Mouse (Mus musculus) frontal cortex, postnatal 14 days (tissue): ENCODE results near the gene Iqschfp.
A peak's percentile ranks its signal among the peaks of the same experiment; 100 is the strongest.

ENCODE experiments used
- DNase-seq, 2 experiments: peaks; one replicate each; pipeline ENCODE4 v3.0.0; 2022; ENCODE audit warnings: low spot score in 2 of 2

Gene Iqschfp

DNA sequence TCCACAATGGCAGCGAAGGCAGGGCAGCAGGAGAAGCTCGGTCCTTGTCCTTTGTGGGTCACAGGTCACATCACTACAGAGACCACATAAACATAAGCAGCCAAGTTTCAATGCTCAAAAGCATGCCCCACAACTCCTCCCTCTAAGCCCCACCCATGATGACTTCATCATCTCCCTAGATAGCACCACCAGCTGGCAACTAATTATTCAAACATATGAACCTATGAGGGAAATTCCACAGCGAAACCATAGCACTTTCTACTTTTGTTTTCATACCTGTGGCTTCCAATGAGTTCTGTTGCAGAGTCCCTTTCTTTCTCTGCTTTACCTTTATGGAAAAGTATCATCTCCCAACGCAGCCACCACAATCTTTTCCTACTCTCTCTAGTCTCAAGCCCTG, 443.5 kb downstream of the Iqschfp start:
- DNase-seq, result no peak

DNA sequence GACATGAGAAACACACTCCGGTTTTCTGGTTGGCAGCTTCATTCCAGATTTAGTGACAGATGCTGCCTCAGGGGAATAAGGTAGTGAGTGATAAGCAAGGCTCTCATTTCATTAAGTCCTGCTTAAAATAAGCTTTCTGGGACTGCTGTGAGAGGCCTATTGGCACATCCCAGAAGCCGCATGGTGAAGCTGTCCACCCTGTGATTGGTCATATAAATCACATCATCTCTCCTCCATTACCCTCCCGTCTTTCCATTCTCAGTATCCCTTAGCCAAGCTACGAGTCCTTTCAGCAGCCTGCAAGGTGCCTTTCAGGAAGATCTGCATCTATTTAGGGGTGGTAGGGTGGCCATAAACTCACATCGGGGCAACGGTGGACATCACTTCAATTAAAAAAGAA, 458.6 kb downstream of the Iqschfp start:
- no peak for DNase-seq

DNA sequence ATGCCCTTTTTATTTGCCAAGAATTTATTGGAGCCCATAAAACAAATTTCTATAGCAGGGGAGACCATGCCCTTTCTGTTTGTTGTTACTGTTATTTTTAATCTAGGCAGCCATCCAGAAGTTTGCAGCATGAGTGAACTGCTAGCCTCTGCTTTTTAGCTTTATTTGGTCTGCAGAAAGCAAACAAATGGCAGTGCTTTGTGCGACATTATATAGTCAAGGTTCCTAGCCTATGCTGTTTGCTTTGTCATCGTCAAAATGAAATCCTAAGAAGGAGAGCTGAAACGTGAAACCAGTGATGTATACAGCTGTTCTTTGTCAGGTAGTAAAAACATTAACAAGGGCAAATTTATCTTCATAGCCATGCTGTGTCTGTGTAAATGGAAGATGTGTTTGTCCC, 459.4 kb downstream of the Iqschfp start:
- DNase-seq, result no peak

- DNase-seq, result no peak
Observed at GRCm38 (mm10) chr3:68352961-68353360, 460.9 kb downstream of the Iqschfp start.

DNA sequence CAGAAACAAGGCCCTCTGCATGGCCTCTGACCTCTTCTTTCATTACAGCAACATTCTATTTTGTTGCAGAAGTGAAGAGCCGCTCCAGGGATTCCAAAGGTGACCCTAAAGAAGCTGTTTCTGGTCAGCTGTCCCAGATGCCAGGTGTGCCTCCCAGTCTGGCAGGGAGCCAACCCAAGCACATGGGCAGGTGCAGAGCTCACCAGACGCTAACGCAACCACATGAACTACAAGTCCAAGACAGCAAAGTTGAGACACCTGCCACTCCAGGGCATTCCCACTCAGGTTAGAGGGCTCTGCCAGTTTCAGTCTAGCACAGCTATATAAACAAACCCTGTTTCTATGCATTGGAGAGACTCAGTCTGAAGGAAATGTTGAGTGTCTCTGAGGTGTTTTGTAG, 461.5 kb downstream of the Iqschfp start:
- DNase-seq, result no peak

GRCm38 (mm10) chr3:68356516-68356915, 464.5 kb downstream of the Iqschfp start:
- DNase-seq, result no peak

DNA sequence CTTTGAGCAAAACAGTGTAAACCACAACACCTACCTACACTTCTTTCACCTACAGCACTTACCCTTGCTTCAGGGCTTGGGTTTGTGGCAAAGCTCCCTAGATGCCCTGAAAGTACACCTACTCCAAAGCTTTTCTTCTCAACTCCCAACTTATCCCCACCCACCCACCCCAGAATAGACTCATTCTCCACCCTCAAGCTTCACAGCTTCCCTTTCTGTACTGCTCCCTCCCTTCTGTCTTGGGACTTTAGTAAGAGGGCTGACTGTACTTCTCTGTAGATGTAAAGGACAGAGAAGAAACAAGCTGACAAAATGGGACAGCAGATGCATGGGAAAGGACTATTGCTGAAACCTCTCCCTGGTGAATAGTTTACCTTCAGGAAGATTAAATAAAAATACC, 476.0 kb downstream of the Iqschfp start:
- no peak for DNase-seq

GRCm38 (mm10) chr3:68372925-68373324, 480.9 kb downstream of the Iqschfp start:
- no peak for DNase-seq

DNA sequence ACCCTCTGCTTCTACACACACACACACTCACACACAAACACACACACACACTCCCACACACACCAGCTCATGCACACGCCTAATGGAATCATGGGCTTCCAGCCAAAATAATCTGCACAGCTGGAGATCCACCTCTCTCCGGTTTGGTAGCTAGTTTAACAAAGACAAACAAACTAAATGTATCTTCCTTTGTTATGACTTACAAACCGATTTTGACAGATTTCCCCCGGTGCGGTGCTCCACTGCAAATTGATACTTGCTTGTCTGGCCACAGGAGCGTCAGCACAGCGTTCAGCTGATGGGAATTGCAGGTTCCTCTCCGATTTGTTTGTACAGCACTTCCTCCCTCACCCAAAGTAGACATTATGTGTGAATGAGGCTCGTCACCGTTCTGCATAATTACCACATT, 483.1 kb downstream of the Iqschfp start:
- DNase-seq, result no peak

DNA sequence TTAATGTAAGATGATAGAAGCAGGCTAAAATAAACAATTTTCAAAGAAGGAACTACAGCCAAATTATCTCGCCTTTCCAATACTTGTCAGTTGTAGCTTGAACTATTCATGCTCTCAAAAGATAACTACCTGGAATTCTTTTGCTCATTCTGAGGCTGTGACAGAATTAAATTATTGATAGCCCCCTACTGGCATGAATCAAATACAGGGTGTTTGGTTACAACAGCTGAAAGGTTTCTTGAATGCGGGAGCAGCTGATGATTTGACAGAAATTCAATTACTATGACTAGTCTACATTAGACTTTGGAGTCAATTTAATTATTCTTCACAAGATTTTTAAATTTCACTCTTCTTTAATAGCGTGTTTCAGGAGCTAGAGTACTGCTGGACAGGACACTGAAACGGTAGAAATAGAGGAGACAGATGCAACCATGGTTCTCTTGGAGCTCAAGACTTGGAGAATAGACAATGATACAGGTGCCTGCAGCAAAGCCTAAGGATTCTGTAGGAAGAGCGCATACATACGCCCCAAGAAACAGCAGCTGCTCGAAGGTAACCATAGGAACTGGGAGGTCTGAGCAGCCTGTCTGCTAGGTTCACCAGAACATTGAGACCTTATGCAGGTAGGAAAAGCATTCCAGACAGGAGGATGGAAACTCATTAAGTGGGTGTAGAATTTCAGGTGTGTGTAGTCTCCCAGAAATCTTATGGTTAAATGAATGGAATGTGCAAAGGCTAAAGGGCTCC, 485.6 kb downstream of the Iqschfp start:
- no peak for DNase-seq

GRCm38 (mm10) chr3:68378799-68379198, 486.8 kb downstream of the Iqschfp start:
- DNase-seq, result no peak

GRCm38 (mm10) chr3:68379242-68379641, 487.2 kb downstream of the Iqschfp start:
- DNase-seq, result no peak

- no peak for DNase-seq
Observed at GRCm38 (mm10) chr3:68383672-68384071, 491.6 kb downstream of the Iqschfp start.

DNA sequence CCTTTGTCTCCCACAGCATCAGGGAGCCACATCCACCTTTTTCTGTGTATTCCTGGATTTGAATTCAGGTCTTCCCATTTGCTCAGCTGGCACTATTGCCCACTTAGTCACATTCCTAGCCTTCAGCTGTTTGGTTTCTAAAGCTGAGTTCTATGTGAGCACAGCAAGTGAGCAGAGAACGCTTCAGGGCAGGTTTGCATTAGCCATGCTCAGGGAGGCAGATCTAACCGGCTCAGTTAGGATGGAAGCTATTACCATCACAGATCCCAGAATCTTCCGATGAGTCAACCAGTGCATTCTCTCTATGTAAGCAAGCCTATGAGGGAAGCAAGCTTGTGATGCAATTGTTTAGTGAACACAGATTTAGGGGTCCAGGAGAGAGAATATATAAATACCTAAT, 493.5 kb downstream of the Iqschfp start:
- DNase-seq, result no peak

- no peak for DNase-seq
Observed at GRCm38 (mm10) chr3:68388023-68388422, 496.0 kb downstream of the Iqschfp start.

DNA sequence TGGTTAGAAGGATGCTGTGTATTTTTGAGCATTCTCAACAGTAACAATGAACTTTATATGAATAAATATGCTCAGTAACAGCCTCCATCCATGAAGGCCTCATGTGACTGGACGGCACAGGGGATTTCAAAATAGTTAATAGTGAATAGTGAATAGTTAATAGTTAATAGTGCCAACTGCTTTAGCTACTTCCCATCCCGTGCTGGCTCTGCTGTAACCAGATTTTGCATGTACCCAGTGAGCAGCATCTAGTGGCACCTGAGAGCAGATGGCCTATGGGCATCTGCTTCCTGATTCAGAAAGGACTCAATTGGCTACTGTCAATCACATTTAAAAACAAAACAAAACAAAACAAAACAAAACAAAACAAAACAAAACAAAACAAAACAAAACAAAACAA, 501.5 kb downstream of the Iqschfp start:
- DNase-seq, result no peak

- no peak for DNase-seq
Observed at GRCm38 (mm10) chr3:68398691-68399090, 506.7 kb downstream of the Iqschfp start.

GRCm38 (mm10) chr3:68400121-68400520, 508.1 kb downstream of the Iqschfp start:
- no peak for DNase-seq

GRCm38 (mm10) chr3:68403343-68403742, 511.3 kb downstream of the Iqschfp start:
- no peak for DNase-seq

- peak in 1 of 2 experiments; percentile 7 for DNase-seq
Observed at GRCm38 (mm10) chr3:68403783-68404217, 511.8 kb downstream of the Iqschfp start.

- DNase-seq, result no peak
Observed at GRCm38 (mm10) chr3:68405724-68406123, 513.7 kb downstream of the Iqschfp start.

- DNase-seq, result no peak
Observed at GRCm38 (mm10) chr3:68412262-68412661, 520.2 kb downstream of the Iqschfp start.

- DNase-seq, result no peak
Observed at GRCm38 (mm10) chr3:68419792-68420191, 527.8 kb downstream of the Iqschfp start.

DNA sequence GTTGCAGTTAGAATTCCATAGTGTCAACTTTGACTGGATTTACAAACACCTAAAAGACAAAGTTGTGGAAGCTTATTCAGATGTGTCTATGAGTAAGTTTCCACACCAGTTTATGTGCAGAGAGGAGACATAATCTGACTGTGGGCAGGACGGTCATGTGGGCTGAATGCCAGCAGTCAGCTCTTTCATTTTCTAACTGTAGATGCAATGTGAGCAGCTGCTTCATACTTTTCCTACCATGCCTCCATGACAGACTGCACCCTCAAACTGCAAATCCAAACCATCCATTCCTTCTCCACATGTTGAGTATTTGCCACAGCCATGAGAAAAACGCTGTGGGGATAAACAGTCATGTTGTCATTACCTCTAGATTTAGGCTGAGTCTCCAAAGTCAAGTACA, 528.9 kb downstream of the Iqschfp start:
- no peak for DNase-seq
